Mouse (Mus musculus): ENCODE data around the gene Dhx8. TPM values are rescaled to one million over a fixed set of nuclear protein-coding genes. Genes with fewer than 3 reads are reported as not detected.

The Dhx8 gene
- polyA plus RNA-seq, 2 experiments: 9.6 to 12.9 TPM

- Histone ChIP-seq H3K4me3 (ENCODE audit: insufficient read depth in 1 of 2, low read depth in 2 of 2, low read length in 2 of 2) (no peak overlapping the region), H3K27ac (no peak overlapping the region), H3K9me3 (ENCODE audit: control insufficient read depth, low read length) (no peaks in the 10 kb centered on the region), H3K4me2 (ENCODE audit: low read depth) (no peak overlapping the region), H3K36me3 (replicated peaks; ENCODE audit: control insufficient read depth, insufficient read depth, low read depth) (no peaks in the 10 kb centered on the region), H3K9ac (replicated peaks) (no peak overlapping the region), H3K4me1 (replicated peaks; ENCODE audit: control insufficient read depth in 2 of 2, insufficient read depth in 2 of 2, low read length in 1 of 2) (no peaks in the 10 kb centered on the region; a peak in 1 of 4 replicates), H3K27me3 (ENCODE audit: control insufficient read depth, insufficient read depth, low read length) (no peaks in the 10 kb centered on the region)
- no peak for DNase-seq (ENCODE audit: low read depth in 3 of 3, low spot score in 3 of 3)
- no peak for ATAC-seq (ENCODE audit: insufficient read depth)
- TF ChIP-seq EP300 (IDR thresholded peaks at IDR 0.05; ENCODE audit: low read depth) (no peak), CTCF (IDR thresholded peaks at IDR 0.05; ENCODE audit: low read depth) (no peak)
- WGBS (ENCODE audit: insufficient replicate concordance): 61% methylated on average over 7 of the region's 7 CpGs
Measured at GRCm38 (mm10) chr11:101714012-101714411, 18.7 kb upstream of the Dhx8 start.

GRCm38 (mm10) chr11:101718324-101718723, 14.4 kb upstream of the Dhx8 start:
- no peaks in the 10 kb centered on the region for H3K9me3 ChIP-seq (ENCODE audit: control insufficient read depth, low read length)
- H3K27ac ChIP-seq: no peak overlapping the region
- H3K27me3 ChIP-seq (ENCODE audit: control insufficient read depth, insufficient read depth, low read length): no peaks in the 10 kb centered on the region
- no peak overlapping the region for H3K4me3 ChIP-seq (ENCODE audit: insufficient read depth in 1 of 2, low read depth in 2 of 2, low read length in 2 of 2)
- 58% methylated on average over 4 of the region's 4 CpGs for WGBS (ENCODE audit: insufficient replicate concordance)
- no peaks in the 10 kb centered on the region for H3K36me3 ChIP-seq (replicated peaks; ENCODE audit: control insufficient read depth, insufficient read depth, low read depth)
- DNase-seq (ENCODE audit: low read depth in 3 of 3, low spot score in 3 of 3): no peak
- no peak for TF ChIP-seq CTCF (IDR thresholded peaks at IDR 0.05; ENCODE audit: low read depth)
- TF ChIP-seq EP300 (IDR thresholded peaks at IDR 0.05; ENCODE audit: low read depth): no peak
- H3K4me1 ChIP-seq (replicated peaks; ENCODE audit: control insufficient read depth in 2 of 2, insufficient read depth in 2 of 2, low read length in 1 of 2): no peaks in the 10 kb centered on the region
- H3K9ac ChIP-seq (replicated peaks): no peak overlapping the region
- no peak for ATAC-seq (ENCODE audit: insufficient read depth)
- no peak overlapping the region for H3K4me2 ChIP-seq (ENCODE audit: low read depth)

GRCm38 (mm10) chr11:101719986-101720520, 12.7 kb upstream of the Dhx8 start:
- DNase-seq (ENCODE audit: low read depth in 3 of 3, low spot score in 3 of 3) (no peak), ATAC-seq (ENCODE audit: insufficient read depth) (no peak)
- Histone ChIP-seq H3K27ac (no peak overlapping the region), H3K4me2 (ENCODE audit: low read depth) (no peak overlapping the region), H3K4me3 (ENCODE audit: insufficient read depth in 1 of 2, low read depth in 2 of 2, low read length in 2 of 2) (no peak overlapping the region), H3K36me3 (replicated peaks; ENCODE audit: control insufficient read depth, insufficient read depth, low read depth) (no peaks in the 10 kb centered on the region), H3K9ac (replicated peaks) (no peak overlapping the region), H3K4me1 (replicated peaks; ENCODE audit: control insufficient read depth in 2 of 2, insufficient read depth in 2 of 2, low read length in 1 of 2) (no peaks in the 10 kb centered on the region), H3K27me3 (ENCODE audit: control insufficient read depth, insufficient read depth, low read length) (no peaks in the 10 kb centered on the region), H3K9me3 (ENCODE audit: control insufficient read depth, low read length) (no peaks in the 10 kb centered on the region)
- TF ChIP-seq EP300 (IDR thresholded peaks at IDR 0.05; ENCODE audit: low read depth): no peak
- no peak for TF ChIP-seq CTCF (IDR thresholded peaks at IDR 0.05; ENCODE audit: low read depth)
- 65% methylated on average over 21 of the region's 21 CpGs for WGBS (ENCODE audit: insufficient replicate concordance)

- no peak overlapping the region for H3K27ac ChIP-seq
- no peaks in the 10 kb centered on the region for H3K4me1 ChIP-seq (replicated peaks; ENCODE audit: control insufficient read depth in 2 of 2, insufficient read depth in 2 of 2, low read length in 1 of 2)
- H3K4me3 ChIP-seq (ENCODE audit: insufficient read depth in 1 of 2, low read depth in 2 of 2, low read length in 2 of 2): no peak overlapping the region
- H3K36me3 ChIP-seq (replicated peaks; ENCODE audit: control insufficient read depth, insufficient read depth, low read depth): no peaks in the 10 kb centered on the region
- no peak overlapping the region for H3K4me2 ChIP-seq (ENCODE audit: low read depth)
- H3K9me3 ChIP-seq (ENCODE audit: control insufficient read depth, low read length): no peaks in the 10 kb centered on the region
- 63% methylated on average over 8 of the region's 8 CpGs for WGBS (ENCODE audit: insufficient replicate concordance)
- no peak overlapping the region for H3K9ac ChIP-seq (replicated peaks)
- ATAC-seq (ENCODE audit: insufficient read depth) (no peak), DNase-seq (ENCODE audit: low read depth in 3 of 3, low spot score in 3 of 3) (no peak)
- H3K27me3 ChIP-seq (ENCODE audit: control insufficient read depth, insufficient read depth, low read length): no peaks in the 10 kb centered on the region
- TF ChIP-seq EP300 (IDR thresholded peaks at IDR 0.05; ENCODE audit: low read depth): no peak
- TF ChIP-seq CTCF (IDR thresholded peaks at IDR 0.05; ENCODE audit: low read depth): no peak
Measured at GRCm38 (mm10) chr11:101725043-101725442, 7.7 kb upstream of the Dhx8 start.

GRCm38 (mm10) chr11:101726765-101727164, 6.0 kb upstream of the Dhx8 start:
- DNase-seq (ENCODE audit: low read depth in 3 of 3, low spot score in 3 of 3): no peak
- Histone ChIP-seq H3K4me1 (replicated peaks; ENCODE audit: control insufficient read depth in 2 of 2, insufficient read depth in 2 of 2, low read length in 1 of 2) (no peaks in the 10 kb centered on the region), H3K9me3 (ENCODE audit: control insufficient read depth, low read length) (no peaks in the 10 kb centered on the region), H3K27me3 (ENCODE audit: control insufficient read depth, insufficient read depth, low read length) (no peaks in the 10 kb centered on the region), H3K9ac (replicated peaks) (no peak overlapping the region), H3K4me3 (ENCODE audit: insufficient read depth in 1 of 2, low read depth in 2 of 2, low read length in 2 of 2) (no peak overlapping the region), H3K27ac (no peak overlapping the region), H3K36me3 (replicated peaks; ENCODE audit: control insufficient read depth, insufficient read depth, low read depth) (no peaks in the 10 kb centered on the region), H3K4me2 (ENCODE audit: low read depth) (no peak overlapping the region)
- TF ChIP-seq EP300 (IDR thresholded peaks at IDR 0.05; ENCODE audit: low read depth): no peak
- 52% methylated on average over 2 of the region's 2 CpGs for WGBS (ENCODE audit: insufficient replicate concordance)
- ATAC-seq (ENCODE audit: insufficient read depth): no peak
